Mouse (Mus musculus) cerebellum, adult 2 months (tissue): ENCODE data around the gene Hnmt. TPM values are rescaled to one million over a fixed set of nuclear protein-coding genes. Genes with fewer than 3 reads are reported as not detected.
"Not testable (repeated sequence)": the region's sequence is repeated elsewhere in the genome, so short reads cannot be mapped to it uniquely, and the experiment has no call there.

Experiments
- DNase-seq, 2 experiments: peaks; one replicate each; pipeline ENCODE4 v3.0.0; 2021
- H3K27ac ChIP-seq: fragments of 200-500 bp; 2 replicates; pipeline ENCODE4 v1.5.1; 2012; ENCODE audit warnings: low read length, control low read depth, inconsistent platforms; ENCODE audit not compliant: insufficient read depth
- H3K27me3 ChIP-seq: fragments of 200-500 bp; 2 replicates; pipeline ENCODE4 v1.6.1; 2012; ENCODE audit warnings: inconsistent platforms, mild to moderate bottlenecking, low read length, moderate library complexity; ENCODE audit not compliant: control insufficient read depth, insufficient read depth
- H3K4me1 ChIP-seq: fragments of 200-500 bp; 2 replicates; pipeline ENCODE4 v1.6.1; 2011; ENCODE audit warnings: low read length; ENCODE audit not compliant: control insufficient read depth, insufficient read depth
- H3K4me3 ChIP-seq: fragments of 200-500 bp; replicated peaks from 2 replicates; pipeline ENCODE3; 2011; ENCODE audit warnings: mild to moderate bottlenecking, low read depth, low read length, control low read depth; ENCODE audit not compliant: insufficient read depth
- CTCF ChIP-seq: fragments of 200-500 bp; IDR thresholded peaks from 2 replicates; pipeline ENCODE4 v1.5.1; 2011; ENCODE audit warnings: low read depth, mild to moderate bottlenecking, control low read depth, low read length, moderate library complexity, borderline replicate concordance; ENCODE audit not compliant: insufficient read depth
- POLR2A ChIP-seq: fragments of 200-500 bp; IDR thresholded peaks from 2 replicates; pipeline ENCODE4 v1.6.1; 2011; ENCODE audit warnings: low read length, control low read depth, borderline replicate concordance; ENCODE audit not compliant: insufficient read depth
- whole genome bisulfite sequencing: fragments of 180-500 bp; shearing (Covaris S2); methylation state at CpG from one replicate; pipeline ENCODE4 v1.1.7; 2018; 5-methylcytosine and 5-hydroxymethylcytosine counted together
- polyA plus RNA-seq: library from polyadenylated mRNA; depleted of rRNA; stranded (reverse); fragments of >200 nt; gene quantifications from 2 replicates; pipeline ENCODE4 v1.2.3, GENCODE M21; 2012

Hnmt gene
- polyA plus RNA-seq, 1 experiment = 10.2 TPM

DNA sequence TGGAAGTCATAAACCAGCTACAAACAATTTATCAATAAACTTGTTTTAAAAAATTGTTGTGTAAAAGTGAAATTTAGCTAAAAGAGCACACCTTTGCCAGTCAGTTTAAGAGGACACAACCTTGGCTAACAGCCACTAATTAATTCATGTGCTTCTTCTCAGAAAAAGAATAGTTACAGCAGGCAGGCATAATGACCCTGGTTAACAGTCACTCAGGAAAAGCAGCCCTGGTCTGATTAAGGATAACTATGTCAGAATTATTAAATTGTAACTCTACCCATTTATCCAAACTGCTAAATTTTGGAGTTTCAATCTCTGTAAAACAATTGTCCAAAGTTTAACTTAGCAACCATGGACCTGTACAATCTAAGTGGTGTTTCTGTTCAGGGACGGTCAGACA, 8.7 kb downstream of the Hnmt start:
- no peaks in the 10 kb centered on the region for H3K4me1 ChIP-seq
- no peak for TF ChIP-seq POLR2A
- no peak for TF ChIP-seq CTCF
- no peak overlapping the region for H3K4me3 ChIP-seq
- H3K27me3 ChIP-seq = no peaks in the 10 kb centered on the region
- DNase-seq = no peak
- no peak overlapping the region for H3K27ac ChIP-seq
- 93% methylated on average over 1 of the region's 1 CpGs for WGBS

GRCm38 (mm10) chr2:24019386-24019785, 29.8 kb downstream of the Hnmt start:
- H3K4me1 ChIP-seq, H3K4me3 ChIP-seq, H3K27ac ChIP-seq, DNase-seq, H3K27me3 ChIP-seq: not testable (repeated sequence)

- H3K27ac ChIP-seq = no peak overlapping the region
- no peaks in the 10 kb centered on the region for H3K4me1 ChIP-seq
- H3K27me3 ChIP-seq = no peaks in the 10 kb centered on the region
- TF ChIP-seq CTCF = no peak
- no peak for TF ChIP-seq POLR2A
- no peak for DNase-seq
- 81% methylated on average over 1 of the region's 1 CpGs for WGBS
- no peak overlapping the region for H3K4me3 ChIP-seq
Measured at GRCm38 (mm10) chr2:24018966-24019365, 30.2 kb downstream of the Hnmt start.

DNA sequence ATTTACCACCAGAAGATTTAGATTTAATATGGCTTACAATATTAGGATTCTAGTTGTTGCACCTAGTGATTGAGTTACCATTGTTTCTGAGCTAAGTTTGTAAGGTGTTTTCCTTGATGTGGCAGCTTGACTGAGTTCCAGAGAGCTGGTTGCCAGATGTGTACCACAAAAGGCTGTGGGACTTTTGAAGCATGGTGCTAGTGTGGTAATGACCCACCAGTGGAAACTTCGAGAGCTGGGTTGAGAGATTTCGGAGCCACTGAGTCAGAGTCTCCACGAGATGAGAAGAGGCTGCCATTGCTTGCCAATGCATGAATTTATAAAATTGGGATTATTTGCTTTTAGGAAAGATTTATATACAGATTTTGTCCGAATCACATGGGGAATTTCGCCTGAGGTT, 34.2 kb downstream of the Hnmt start:
- H3K27ac ChIP-seq = no peak overlapping the region
- H3K4me1 ChIP-seq = no peaks in the 10 kb centered on the region
- H3K27me3 ChIP-seq = no peaks in the 10 kb centered on the region
- WGBS = 87% methylated on average over 5 of the region's 5 CpGs
- H3K4me3 ChIP-seq = no peak overlapping the region
- DNase-seq = no peak
- TF ChIP-seq POLR2A (no peak), CTCF (no peak)

DNA sequence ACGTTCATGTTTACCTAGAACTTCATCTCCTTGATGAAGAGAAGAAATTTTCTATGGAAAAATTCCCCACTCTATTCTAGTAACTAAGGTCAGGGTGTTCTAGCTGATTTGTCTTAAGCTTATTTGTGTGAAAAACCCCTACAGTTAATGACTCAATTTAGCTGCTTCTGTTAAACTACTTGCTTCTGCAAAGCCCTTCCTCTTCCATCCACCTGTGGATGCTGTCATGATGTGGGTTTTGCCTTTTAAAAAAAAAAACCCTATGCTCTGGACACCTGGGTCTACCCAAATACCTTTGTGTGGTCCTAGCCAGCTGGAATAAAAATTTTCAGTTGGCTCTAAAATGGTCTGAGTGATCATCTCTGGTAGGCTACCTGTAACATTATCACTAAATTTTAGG, 49.9 kb downstream of the Hnmt start:
- TF ChIP-seq CTCF = no peak
- TF ChIP-seq POLR2A = no peak
- no peak for DNase-seq
- H3K4me3 ChIP-seq = no peak overlapping the region
- no peaks in the 10 kb centered on the region for H3K27me3 ChIP-seq
- no peaks in the 10 kb centered on the region for H3K4me1 ChIP-seq
- no peak overlapping the region for H3K27ac ChIP-seq
- 85% methylated on average over 1 of the region's 1 CpGs for WGBS

DNA sequence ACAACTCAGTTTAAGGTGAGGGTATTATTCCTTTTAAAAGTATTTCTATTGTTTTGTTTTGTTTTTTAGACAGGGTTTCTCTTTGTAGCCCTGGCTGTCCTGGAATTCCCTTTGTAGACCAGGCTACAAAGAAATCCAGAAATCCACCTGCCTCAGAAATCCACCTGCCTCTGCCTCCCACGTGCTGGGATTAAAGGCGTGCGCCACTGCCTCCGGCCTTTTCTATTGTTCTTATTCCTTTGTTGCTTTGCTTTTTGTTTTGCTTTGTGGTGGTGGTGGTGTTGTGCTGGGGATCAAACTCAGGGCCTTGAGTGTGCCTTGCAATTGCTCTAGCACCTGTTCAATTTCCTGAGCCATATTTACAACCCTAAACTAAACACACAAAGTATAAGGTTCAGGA, 50.4 kb downstream of the Hnmt start:
- no peak for TF ChIP-seq POLR2A
- no peak overlapping the region for H3K27ac ChIP-seq
- H3K27me3 ChIP-seq = no peaks in the 10 kb centered on the region
- no peaks in the 10 kb centered on the region for H3K4me1 ChIP-seq
- no peak overlapping the region for H3K4me3 ChIP-seq
- WGBS = 90% methylated on average over 4 of the region's 4 CpGs
- DNase-seq = no peak

DNA sequence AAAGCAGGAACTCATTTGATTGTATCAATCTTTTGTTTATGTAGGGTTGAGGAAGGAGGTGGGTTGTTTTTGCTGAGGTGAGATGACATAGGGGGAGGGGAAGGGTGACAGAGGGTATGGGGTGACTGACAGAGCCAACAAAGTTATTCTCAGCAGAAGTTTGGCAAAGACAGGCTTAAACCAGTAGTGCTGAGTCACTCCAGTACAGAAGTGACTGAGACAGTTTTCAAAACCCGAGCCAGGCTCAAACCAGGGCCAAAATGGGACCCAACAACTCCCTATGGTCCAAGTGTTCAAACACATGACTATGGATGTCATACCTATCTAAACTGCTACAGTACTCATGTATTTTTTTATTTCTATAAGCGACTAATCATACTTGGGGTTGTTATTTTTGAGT, 52.4 kb downstream of the Hnmt start:
- no peaks in the 10 kb centered on the region for H3K27me3 ChIP-seq
- no peak for TF ChIP-seq CTCF
- 58% methylated on average over 2 of the region's 2 CpGs for WGBS

DNA sequence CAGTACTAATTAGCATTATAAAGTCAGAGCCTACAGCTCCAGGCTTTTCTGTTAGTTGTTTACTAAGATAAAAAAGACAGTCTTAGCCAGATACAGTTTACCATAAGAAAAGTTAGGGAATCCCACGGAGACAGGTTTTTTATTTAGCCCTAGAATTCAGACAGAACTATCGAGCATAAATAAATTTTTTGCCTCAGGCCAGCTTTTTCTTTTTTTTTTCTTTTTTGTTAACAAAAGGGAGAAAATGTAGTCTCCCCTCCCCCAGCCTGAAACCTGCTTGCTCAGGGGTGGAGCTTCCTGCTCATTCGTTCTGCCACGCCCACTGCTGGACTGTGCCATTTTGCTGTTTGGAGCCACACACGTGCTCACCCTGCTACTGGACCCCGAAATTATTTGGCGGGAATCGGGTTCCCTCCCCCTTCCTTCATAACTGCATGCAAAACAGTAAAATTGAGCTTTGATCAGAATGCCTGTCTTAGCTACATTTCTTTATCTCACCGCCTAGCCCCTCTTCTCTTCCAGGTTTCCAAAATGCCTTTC, 59.1 kb downstream of the Hnmt start:
- 84% methylated on average over 9 of the region's 9 CpGs for WGBS
- H3K4me1 ChIP-seq, DNase-seq: not testable (repeated sequence)

More for the DNA sequence above, 52.4 kb downstream of the Hnmt start:
- no peak overlapping the region for H3K4me3 ChIP-seq
- DNase-seq = no peak
- H3K4me1 ChIP-seq = no peaks in the 10 kb centered on the region
- H3K27ac ChIP-seq = no peak overlapping the region

GRCm38 (mm10) chr2:23987283-23987682, 61.9 kb downstream of the Hnmt start:
- Histone ChIP-seq H3K4me1 (no peaks in the 10 kb centered on the region), H3K4me3 (no peak overlapping the region), H3K27me3 (no peaks in the 10 kb centered on the region), H3K27ac (no peak overlapping the region)
- DNase-seq = no peak
- TF ChIP-seq CTCF = no peak
- TF ChIP-seq POLR2A = no peak

More for the DNA sequence above, 59.1 kb downstream of the Hnmt start:
- H3K4me3 ChIP-seq, H3K27me3 ChIP-seq, H3K27ac ChIP-seq: not testable (repeated sequence)
